Mouse (Mus musculus) liver, postnatal 0 days (tissue): ENCODE results near the gene Atxn3. TPM values are rescaled to one million over a fixed set of nuclear protein-coding genes. Genes with fewer than 3 reads are reported as not detected.

ENCODE experiments used
- ATAC-seq: fragments of 200-750 bp; cut with Nextera tagmentation; 2 replicates; pipeline ENCODE4 v1.8.0; 2017; ENCODE audit warnings: mild to moderate bottlenecking, moderate library complexity
- DNase-seq: peaks from one replicate; pipeline ENCODE4 v3.0.0-alpha.2; 2016
- H3K27ac ChIP-seq: fragments of 300-500 bp; sonication (generic); 2 replicates; pipeline ENCODE4 v1.5.1; 2014; ENCODE audit warnings: antibody characterized with exemption, moderate library complexity, mild to moderate bottlenecking, low read depth
- H3K27me3 ChIP-seq: fragments of 300-500 bp; sonication (generic); 2 replicates; pipeline ENCODE4 v1.6.1; 2014; ENCODE audit warnings: low read length, control low read depth, mixed read lengths; ENCODE audit not compliant: insufficient read depth
- H3K36me3 ChIP-seq: fragments of 300-500 bp; sonication (generic); replicated peaks from 2 replicates; pipeline ENCODE4 v1.6.1; 2014; ENCODE audit warnings: mild to moderate bottlenecking, control low read depth, low read length, moderate library complexity, mixed read lengths; ENCODE audit not compliant: insufficient read depth
- H3K4me1 ChIP-seq: fragments of 300-500 bp; sonication (generic); 2 replicates; pipeline ENCODE4 v1.6.1; 2014; ENCODE audit warnings: antibody characterized with exemption, mild to moderate bottlenecking, control low read depth; ENCODE audit not compliant: insufficient read depth
- H3K4me2 ChIP-seq: fragments of 300-500 bp; sonication (generic); 2 replicates; pipeline ENCODE4 v1.6.1; 2014; ENCODE audit warnings: low read depth, mild to moderate bottlenecking, low read length, moderate library complexity, mixed read lengths
- H3K4me3 ChIP-seq: fragments of 300-500 bp; sonication (generic); 2 replicates; pipeline ENCODE4 v1.5.1; 2014; ENCODE audit warnings: low read depth, low read length
- H3K9ac ChIP-seq: fragments of 300-500 bp; sonication (generic); replicated peaks from 2 replicates; pipeline ENCODE4 v1.6.1; 2014; ENCODE audit warnings: mild to moderate bottlenecking, moderate library complexity
- H3K9me3 ChIP-seq: fragments of 300-500 bp; sonication (generic); 2 replicates; pipeline ENCODE4 v1.6.1; 2016; ENCODE audit warnings: mild to moderate bottlenecking, control low read depth, low read length, mixed read lengths
- CTCF ChIP-seq: sonication (generic); IDR thresholded peaks from 2 replicates; pipeline ENCODE4 v1.5.1; 2016; ENCODE audit warnings: antibody characterized with exemption, low read depth
- EP300 ChIP-seq: IDR thresholded peaks from 2 replicates; pipeline ENCODE4 v1.6.1; 2016; ENCODE audit warnings: antibody characterized with exemption, low read depth, mild to moderate bottlenecking
- WGBS: fragments of 180-500 bp; shearing (Covaris S2); extraction: QIAGEN DNeasy Blood & Tissue Kit; methylation state at CpG from one replicate; pipeline ENCODE4 v1.1.7; 2014; ENCODE audit not compliant: insufficient replicate concordance; 5-methylcytosine and 5-hydroxymethylcytosine counted together
- polyA plus RNA-seq: library from polyadenylated mRNA; unstranded; fragments of >200 nt; fragmentation: Nextera tagmentation; extraction: Ambion mirVana; gene quantifications from 2 replicates; pipeline ENCODE4 v1.2.1, GENCODE M21; 2015

The Atxn3 gene
- polyA plus RNA-seq, 1 experiment from 2014 or later = 7.6 TPM

DNA sequence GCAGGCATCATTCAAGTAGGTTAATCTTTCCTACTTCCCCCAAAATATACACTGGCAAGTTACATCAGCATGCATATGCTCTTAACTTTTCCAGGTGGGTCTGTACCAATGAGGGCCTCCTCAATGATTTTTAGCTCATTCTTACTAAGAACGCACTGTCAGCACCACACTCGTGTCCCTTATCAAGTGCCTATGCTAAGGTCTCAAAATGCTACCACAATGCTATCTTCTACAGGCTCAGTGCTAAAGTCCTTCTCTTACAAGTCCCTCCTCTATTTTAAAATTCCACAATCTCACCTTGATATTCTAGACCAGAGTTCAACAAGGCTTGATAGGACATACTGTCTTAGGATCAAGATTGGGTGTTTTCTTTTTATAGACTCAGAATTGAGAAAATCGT is 53.9 kb downstream of the Atxn3 start:
- TF ChIP-seq EP300 (no peak), CTCF (no peak)
- ATAC-seq = no peak
- WGBS = 72% methylated on average over 3 of the region's 3 CpGs
- Histone ChIP-seq H3K4me2 (no peak overlapping the region), H3K9me3 (no peaks in the 10 kb centered on the region), H3K27me3 (no peaks in the 10 kb centered on the region), H3K4me1 (peaks cover 4% of the 10 kb centered on the region), H3K9ac (no peak overlapping the region), H3K36me3 (peaks cover 16% of the 10 kb centered on the region), H3K27ac (no peak overlapping the region), H3K4me3 (no peak overlapping the region)
- DNase-seq = no peak

DNA sequence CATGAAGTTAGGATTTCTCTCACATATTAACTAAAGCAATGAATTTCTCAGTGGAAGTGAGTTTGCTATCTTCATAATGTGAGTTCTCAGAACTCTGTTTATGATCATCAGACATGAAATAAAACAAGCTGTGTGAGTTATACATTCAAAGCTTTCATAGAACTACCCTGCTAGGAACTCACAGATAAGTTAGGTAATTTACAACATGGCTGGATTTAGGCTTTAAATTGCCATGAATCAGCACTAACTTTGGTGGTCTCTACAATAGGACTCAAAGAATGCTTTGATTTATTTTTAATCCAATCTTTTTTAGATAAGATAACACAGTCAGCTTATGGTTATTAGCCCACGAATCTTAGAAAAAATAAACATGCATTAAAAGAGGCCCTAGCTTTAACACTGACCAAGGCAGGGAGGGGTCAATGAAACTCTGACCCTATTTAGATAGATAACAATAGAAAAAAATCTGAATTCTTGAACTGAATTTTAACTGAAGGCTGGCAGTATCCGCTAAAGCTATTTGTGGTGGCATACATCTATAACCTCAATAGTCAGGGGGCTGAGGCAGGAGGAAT is 58.3 kb downstream of the Atxn3 start:
- 78% methylated on average over 2 of the region's 2 CpGs for WGBS
- DNase-seq (no peak), ATAC-seq (no peak)
- Histone ChIP-seq H3K27ac (no peak overlapping the region), H3K4me1 (no peaks in the 10 kb centered on the region), H3K4me3 (no peak overlapping the region), H3K9ac (no peak overlapping the region), H3K4me2 (no peak overlapping the region), H3K27me3 (no peaks in the 10 kb centered on the region), H3K9me3 (no peaks in the 10 kb centered on the region), H3K36me3 (peaks cover 12% of the 10 kb centered on the region)
- TF ChIP-seq CTCF (no peak), EP300 (no peak)

DNA sequence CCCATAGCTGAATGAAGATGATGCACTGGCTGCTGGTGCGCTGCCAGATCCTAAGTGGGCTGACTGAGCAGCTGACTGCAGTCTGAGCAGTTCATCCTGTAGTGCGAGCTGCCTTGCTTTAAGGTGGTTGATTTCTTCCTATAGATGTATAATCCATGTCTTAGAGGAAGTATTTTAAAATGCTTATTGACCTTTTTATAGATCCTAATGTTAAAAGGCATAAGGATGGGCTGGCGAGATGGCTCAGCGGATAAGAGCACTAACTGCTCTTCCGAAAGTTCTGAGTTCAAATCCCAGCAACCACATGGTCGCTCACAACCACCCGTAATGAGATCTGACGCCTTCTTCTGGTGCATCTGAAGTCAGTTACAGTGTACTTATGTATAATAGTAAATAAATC is 59.1 kb downstream of the Atxn3 start:
- ATAC-seq (no peak), DNase-seq (no peak)
- H3K27me3 ChIP-seq = no peaks in the 10 kb centered on the region
- no peak overlapping the region for H3K4me2 ChIP-seq
- no peak overlapping the region for H3K4me3 ChIP-seq
- no peaks in the 10 kb centered on the region for H3K9me3 ChIP-seq
- H3K9ac ChIP-seq = no peak overlapping the region
- 90% methylated on average over 8 of the region's 8 CpGs for WGBS
- no peak overlapping the region for H3K27ac ChIP-seq
- H3K36me3 ChIP-seq = peaks cover 14% of the 10 kb centered on the region
- TF ChIP-seq EP300 = no peak
- TF ChIP-seq CTCF = no peak
- H3K4me1 ChIP-seq = no peaks in the 10 kb centered on the region

DNA sequence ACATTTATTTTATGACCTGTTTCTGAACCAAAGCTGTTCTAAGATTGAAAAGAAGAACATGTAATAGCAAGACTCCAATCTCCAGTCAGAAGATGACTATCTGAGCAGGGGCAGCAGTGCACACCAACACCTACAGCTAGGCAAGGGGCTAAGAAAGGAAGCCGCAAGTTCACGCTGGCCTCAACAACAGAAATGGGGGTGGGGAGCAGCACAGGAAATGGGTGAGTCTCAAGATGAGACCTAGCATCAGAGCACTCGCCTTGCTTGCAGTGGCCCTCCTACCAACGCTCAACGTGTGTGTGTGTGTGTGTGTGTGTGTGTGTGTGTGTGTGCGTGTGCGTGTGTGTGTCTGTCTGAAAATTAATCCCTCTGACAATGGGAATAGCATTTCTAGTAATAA is 60.9 kb downstream of the Atxn3 start:
- H3K4me3 ChIP-seq = no peak overlapping the region
- peaks cover 24% of the 10 kb centered on the region for H3K36me3 ChIP-seq
- ATAC-seq = no peak
- no peaks in the 10 kb centered on the region for H3K9me3 ChIP-seq
- DNase-seq = no peak
- H3K4me1 ChIP-seq = no peaks in the 10 kb centered on the region
- no peak overlapping the region for H3K4me2 ChIP-seq
- no peaks in the 10 kb centered on the region for H3K27me3 ChIP-seq
- WGBS = 58% methylated on average over 7 of the region's 7 CpGs
- no peak for TF ChIP-seq CTCF
- TF ChIP-seq EP300 = no peak
- no peak overlapping the region for H3K9ac ChIP-seq
- no peak overlapping the region for H3K27ac ChIP-seq

DNA sequence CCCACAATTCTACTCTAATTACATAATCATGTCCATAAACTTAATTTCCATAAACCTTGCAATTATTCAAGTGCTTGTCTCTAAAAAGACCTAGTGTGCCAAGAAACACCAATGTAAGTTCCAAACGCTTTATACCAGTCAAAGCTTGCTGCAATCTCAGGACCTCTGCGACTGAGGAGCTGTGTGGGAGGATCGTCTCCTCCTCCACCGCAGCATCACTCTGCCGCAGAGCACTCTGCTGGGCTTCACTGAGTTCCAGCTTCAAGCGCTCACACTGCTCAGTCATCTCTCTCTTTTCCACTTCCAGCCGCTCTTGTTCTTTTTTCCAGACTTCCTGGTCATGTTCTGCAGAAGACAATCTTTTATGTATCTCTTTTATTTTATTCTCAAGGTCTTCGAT is 64.8 kb downstream of the Atxn3 start:
- Histone ChIP-seq H3K4me1 (no peaks in the 10 kb centered on the region), H3K4me3 (no peak overlapping the region), H3K9ac (no peak overlapping the region), H3K27ac (no peak overlapping the region), H3K27me3 (no peaks in the 10 kb centered on the region), H3K4me2 (no peak overlapping the region), H3K9me3 (no peaks in the 10 kb centered on the region), H3K36me3 (peaks cover 43% of the 10 kb centered on the region)
- WGBS = 81% methylated on average over 8 of the region's 8 CpGs
- DNase-seq = no peak
- TF ChIP-seq CTCF (no peak), EP300 (no peak)
- no peak for ATAC-seq

DNA sequence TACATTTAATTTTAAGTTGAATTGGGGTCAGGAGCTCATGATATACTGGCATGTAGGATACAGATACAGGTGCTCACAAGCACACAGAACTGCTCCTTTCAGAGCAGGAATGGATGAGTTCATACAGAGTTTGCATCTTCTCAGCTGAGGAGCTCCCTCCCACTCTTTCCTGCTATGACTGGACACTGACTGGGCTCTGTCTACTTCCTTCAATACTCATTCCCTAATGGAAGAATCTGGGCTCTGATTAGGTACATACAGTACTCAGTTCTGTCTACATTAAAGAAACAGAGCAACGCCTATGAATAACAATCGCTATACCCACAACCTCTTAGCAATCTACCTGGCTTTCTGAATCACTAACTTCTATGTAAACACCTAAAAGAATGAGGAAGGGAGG is 65.2 kb downstream of the Atxn3 start:
- Histone ChIP-seq H3K36me3 (peaks cover 44% of the 10 kb centered on the region), H3K9me3 (no peaks in the 10 kb centered on the region), H3K27me3 (no peaks in the 10 kb centered on the region), H3K9ac (no peak overlapping the region), H3K4me1 (no peaks in the 10 kb centered on the region), H3K27ac (no peak overlapping the region), H3K4me3 (no peak overlapping the region), H3K4me2 (no peak overlapping the region)
- TF ChIP-seq CTCF = no peak
- TF ChIP-seq EP300 = no peak
- WGBS = 83% methylated on average over 2 of the region's 2 CpGs
- ATAC-seq = no peak
- no peak for DNase-seq

DNA sequence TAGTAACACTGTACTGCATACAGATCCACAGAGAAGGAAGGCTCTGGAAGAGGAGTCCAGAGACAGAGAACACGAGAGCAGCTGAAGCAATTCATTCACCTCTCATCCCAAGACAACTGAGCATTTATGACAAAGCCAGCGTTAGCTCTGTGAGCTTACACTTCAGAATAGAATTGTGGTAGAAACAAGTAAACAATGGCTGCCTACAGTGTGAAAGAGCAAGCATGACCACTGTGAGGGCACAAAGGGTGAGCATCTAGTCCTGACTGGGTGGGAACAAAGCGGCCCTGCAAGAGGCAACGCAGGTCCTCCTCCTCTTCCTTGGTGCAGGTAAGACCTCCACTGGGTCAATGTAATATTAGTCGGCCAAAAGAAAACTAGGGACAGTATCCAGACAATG is 67.0 kb downstream of the Atxn3 start:
- peaks cover 53% of the 10 kb centered on the region for H3K36me3 ChIP-seq
- H3K27me3 ChIP-seq = no peaks in the 10 kb centered on the region

More for the DNA sequence above, 67.0 kb downstream of the Atxn3 start:
- DNase-seq (no peak), ATAC-seq (no peak)
- no peaks in the 10 kb centered on the region for H3K4me1 ChIP-seq
- TF ChIP-seq EP300 (no peak), CTCF (no peak)
- 91% methylated on average over 5 of the region's 5 CpGs for WGBS
- no peaks in the 10 kb centered on the region for H3K9me3 ChIP-seq
- H3K4me2 ChIP-seq = no peak overlapping the region
- H3K27ac ChIP-seq = no peak overlapping the region
- H3K4me3 ChIP-seq = no peak overlapping the region
- H3K9ac ChIP-seq = no peak overlapping the region
